Mouse (Mus musculus) forebrain, embryonic 14.5 days (tissue): ENCODE results near the gene Lrp1. TPM values are rescaled to one million over a fixed set of nuclear protein-coding genes. Genes with fewer than 3 reads are reported as not detected.

Source experiments
- ATAC-seq: fragments of 200-750 bp; cut with Nextera tagmentation; 2 replicates; pipeline ENCODE4 v1.8.0; 2017; ENCODE audit warnings: mild to moderate bottlenecking, moderate library complexity
- DNase-seq: peaks from one replicate; pipeline ENCODE4 v3.0.0-alpha.2; 2015; ENCODE audit warnings: low spot score
- H3K27ac ChIP-seq: fragments of 300-500 bp; sonication (generic); 2 replicates; pipeline ENCODE4 v1.5.1; 2014; ENCODE audit warnings: low read depth, mild to moderate bottlenecking, control low read depth, low read length, moderate library complexity
- H3K27me3 ChIP-seq: fragments of 300-500 bp; sonication (generic); replicated peaks from 2 replicates; pipeline ENCODE4 v1.6.1; 2014; ENCODE audit warnings: low read length, control low read depth, mixed read lengths; ENCODE audit not compliant: control insufficient read depth, insufficient read depth
- H3K36me3 ChIP-seq: fragments of 300-500 bp; sonication (generic); 2 replicates; pipeline ENCODE4 v1.6.1; 2014; ENCODE audit warnings: low read length, control low read depth; ENCODE audit not compliant: control insufficient read depth, insufficient read depth
- H3K4me1 ChIP-seq: fragments of 300-500 bp; sonication (generic); 2 replicates; pipeline ENCODE4 v1.6.1; 2014; ENCODE audit warnings: antibody characterized with exemption, low read length, control low read depth; ENCODE audit not compliant: control insufficient read depth, insufficient read depth
- H3K4me2 ChIP-seq: fragments of 300-500 bp; sonication (generic); 2 replicates; pipeline ENCODE4 v1.6.1; 2014; ENCODE audit warnings: mild to moderate bottlenecking, control low read depth, low read length
- H3K4me3 ChIP-seq: fragments of 300-500 bp; sonication (generic); 2 replicates; pipeline ENCODE4 v1.5.1; 2014; ENCODE audit warnings: low read depth, low read length, control low read depth
- H3K9ac ChIP-seq: fragments of 300-500 bp; sonication (generic); 2 replicates; pipeline ENCODE4 v1.6.1; 2014; ENCODE audit warnings: mild to moderate bottlenecking, low read length, control low read depth, moderate library complexity
- H3K9me3 ChIP-seq: fragments of 300-500 bp; sonication (generic); replicated peaks from 2 replicates; pipeline ENCODE4 v1.6.1; 2016; ENCODE audit warnings: low read length, control low read depth, mixed read lengths; ENCODE audit not compliant: control insufficient read depth
- WGBS: fragments of 180-500 bp; shearing (Covaris S2); extraction: QIAGEN DNeasy Blood & Tissue Kit; methylation state at CpG from one replicate; pipeline ENCODE4 v1.1.7; 2014; 5-methylcytosine and 5-hydroxymethylcytosine counted together
- polyA plus RNA-seq: library from polyadenylated mRNA; unstranded; fragments of >200 nt; fragmentation: Nextera tagmentation; extraction: Ambion mirVana; gene quantifications from 2 replicates; pipeline ENCODE4 v1.2.1, GENCODE M21; 2014

Lrp1 gene
- polyA plus RNA-seq, 1 experiment from 2014 or later, result 60.2 TPM

- 93% methylated on average over 26 of the region's 26 CpGs for WGBS
- Histone ChIP-seq H3K27me3 (peaks cover 15% of the 10 kb centered on the region), H3K4me3 (no peak overlapping the region), H3K4me2 (no peak overlapping the region), H3K27ac (no peak overlapping the region), H3K36me3 (peaks cover 25% of the 10 kb centered on the region), H3K9ac (no peak overlapping the region), H3K4me1 (peaks cover 24% of the 10 kb centered on the region), H3K9me3 (no peaks in the 10 kb centered on the region)
- DNase-seq, result no peak
- ATAC-seq, result no peak
Observed at GRCm38 (mm10) chr10:127519041-127519701, 101.8 kb downstream of the Lrp1 start.

GRCm38 (mm10) chr10:127517941-127518340 is 103.0 kb downstream of the Lrp1 start:
- H3K9me3 ChIP-seq, result no peaks in the 10 kb centered on the region
- DNase-seq (no peak), ATAC-seq (no peak)
- no peak overlapping the region for H3K27ac ChIP-seq
- peaks cover 36% of the 10 kb centered on the region for H3K4me1 ChIP-seq
- WGBS, result 92% methylated on average over 22 of the region's 22 CpGs
- H3K4me3 ChIP-seq, result no peak overlapping the region
- peaks cover 25% of the 10 kb centered on the region for H3K36me3 ChIP-seq
- no peak overlapping the region for H3K9ac ChIP-seq
- peaks cover 12% of the 10 kb centered on the region for H3K27me3 ChIP-seq
- no peak overlapping the region for H3K4me2 ChIP-seq

GRCm38 (mm10) chr10:127516576-127517260 is 104.2 kb downstream of the Lrp1 start:
- Histone ChIP-seq H3K4me1 (peaks cover 43% of the 10 kb centered on the region), H3K27ac (no peak overlapping the region), H3K4me3 (no peak overlapping the region), H3K27me3 (peaks cover 12% of the 10 kb centered on the region), H3K36me3 (peaks cover 25% of the 10 kb centered on the region), H3K9me3 (no peaks in the 10 kb centered on the region), H3K4me2 (no peak overlapping the region), H3K9ac (no peak overlapping the region)
- 13% methylated on average over 30 of the region's 30 CpGs for WGBS
- no peak for ATAC-seq
- no peak for DNase-seq

- DNase-seq, result no peak
- Histone ChIP-seq H3K4me1 (peaks cover 42% of the 10 kb centered on the region), H3K9ac (no peak overlapping the region), H3K36me3 (peaks cover 25% of the 10 kb centered on the region), H3K4me2 (no peak overlapping the region), H3K27me3 (peaks cover 14% of the 10 kb centered on the region), H3K9me3 (no peaks in the 10 kb centered on the region), H3K4me3 (no peak overlapping the region), H3K27ac (no peak overlapping the region)
- no peak for ATAC-seq
- WGBS, result 24% methylated on average over 8 of the region's 8 CpGs
Observed at GRCm38 (mm10) chr10:127515983-127516459, 104.9 kb downstream of the Lrp1 start.

- 34% methylated on average over 9 of the region's 9 CpGs for WGBS
- no peak overlapping the region for H3K4me2 ChIP-seq
- no peak for ATAC-seq
Observed at GRCm38 (mm10) chr10:127515271-127515982, 105.5 kb downstream of the Lrp1 start.

GRCm38 (mm10) chr10:127514764-127515163 is 106.2 kb downstream of the Lrp1 start, which contains the start of gene Ndufa4l2:
TSS of gene Ndufa4l2 (plus strand) at chr10:127514967.
- DNase-seq, result no peak
- no peaks in the 10 kb centered on the region for H3K9me3 ChIP-seq
- H3K4me1 ChIP-seq, result peaks cover 53% of the 10 kb centered on the region
- H3K27ac ChIP-seq, result no peak within 1 kb of the TSS; the same call in 1 of the 2 replicates
- peak within 1 kb of the TSS; percentile 90 for H3K4me2 ChIP-seq
- H3K4me3 ChIP-seq, result no peak within 1 kb of the TSS
- H3K36me3 ChIP-seq, result peaks cover 21% of the 10 kb centered on the region
- 18% methylated on average over 6 of the region's 6 CpGs for WGBS
- peaks cover 14% of the 10 kb centered on the region for H3K27me3 ChIP-seq
- peak within 1 kb of the TSS; percentile 10; the same call in 1 of the 2 replicates for H3K9ac ChIP-seq
- no peak for ATAC-seq

More at GRCm38 (mm10) chr10:127515271-127515982, 105.5 kb downstream of the Lrp1 start:
- Histone ChIP-seq H3K9me3 (no peaks in the 10 kb centered on the region), H3K36me3 (peaks cover 25% of the 10 kb centered on the region), H3K9ac (no peak overlapping the region), H3K27me3 (peaks cover 14% of the 10 kb centered on the region), H3K4me3 (no peak overlapping the region), H3K4me1 (peaks cover 48% of the 10 kb centered on the region), H3K27ac (no peak overlapping the region)
- no peak for DNase-seq

- DNase-seq (no peak), ATAC-seq (no peak)
- H3K27me3 ChIP-seq, result peaks cover 14% of the 10 kb centered on the region
- 11% methylated on average over 13 of the region's 13 CpGs for WGBS
- peak overlapping the region; percentile 10; the same call in 1 of the 2 replicates for H3K9ac ChIP-seq
- H3K4me2 ChIP-seq, result peak overlapping the region; percentile 90
- no peaks in the 10 kb centered on the region for H3K9me3 ChIP-seq
- H3K4me3 ChIP-seq, result no peak overlapping the region
- no peak overlapping the region; the same call in 1 of the 2 replicates for H3K27ac ChIP-seq
- peaks cover 16% of the 10 kb centered on the region for H3K36me3 ChIP-seq
- peaks cover 54% of the 10 kb centered on the region for H3K4me1 ChIP-seq
Observed at GRCm38 (mm10) chr10:127514111-127514698, 106.7 kb downstream of the Lrp1 start.

GRCm38 (mm10) chr10:127513501-127514091 is 107.4 kb downstream of the Lrp1 start:
- Histone ChIP-seq H3K27me3 (peaks cover 14% of the 10 kb centered on the region), H3K36me3 (peaks cover 11% of the 10 kb centered on the region), H3K4me1 (peaks cover 54% of the 10 kb centered on the region), H3K4me3 (no peak overlapping the region), H3K27ac (peak overlapping the region; percentile 22; the same call in 1 of the 2 replicates), H3K4me2 (peak overlapping the region; percentile 90), H3K9ac (peak overlapping the region; percentile 10; the same call in 1 of the 2 replicates), H3K9me3 (no peaks in the 10 kb centered on the region)
- ATAC-seq (no peak), DNase-seq (peak; percentile 76)
- 1% methylated on average over 16 of the region's 16 CpGs for WGBS
